Mouse (Mus musculus) heart, adult 2 months (tissue): ENCODE results near the gene Plk2. TPM values are rescaled to one million over a fixed set of nuclear protein-coding genes. Genes with fewer than 3 reads are reported as not detected.
A peak's percentile ranks its signal among the peaks of the same experiment; 100 is the strongest.

Experiments
- DNase-seq, 2 experiments: peaks; one replicate each; pipeline ENCODE4 v3.0.0; 2021
- H3K27ac ChIP-seq: fragments of 200-600 bp; 2 replicates; pipeline ENCODE4 v1.8.1; 2022
- H3K27me3 ChIP-seq: fragments of 200-500 bp; 2 replicates; pipeline ENCODE4 v1.6.1; 2012; ENCODE audit warnings: mild to moderate bottlenecking, low read length, inconsistent platforms, mixed read lengths; ENCODE audit not compliant: control insufficient read depth, insufficient read depth
- H3K36me3 ChIP-seq: fragments of 200-500 bp; 2 replicates; pipeline ENCODE4 v1.6.1; 2012; ENCODE audit warnings: low read length, inconsistent platforms; ENCODE audit not compliant: control insufficient read depth, insufficient read depth
- H3K4me1 ChIP-seq: fragments of 200-500 bp; 2 replicates; pipeline ENCODE4 v1.6.1; 2011; ENCODE audit warnings: low read length; ENCODE audit not compliant: control insufficient read depth, insufficient read depth
- H3K4me3 ChIP-seq: fragments of 200-600 bp; 2 replicates; pipeline ENCODE4 v1.8.1; 2022
- H3K79me2 ChIP-seq: fragments of 200-500 bp; replicated peaks from 2 replicates; pipeline ENCODE4 v1.6.1; 2012; ENCODE audit warnings: mild to moderate bottlenecking, inconsistent platforms, low read length, moderate library complexity, mixed read lengths; ENCODE audit not compliant: control insufficient read depth, insufficient read depth
- H3K9ac ChIP-seq: fragments of 200-500 bp; 2 replicates; pipeline ENCODE4 v1.6.1; 2012; ENCODE audit warnings: low read depth, mild to moderate bottlenecking, control low read depth, inconsistent platforms, low read length, mixed read lengths
- CTCF ChIP-seq: fragments of 200-600 bp; IDR thresholded peaks from 2 replicates; pipeline ENCODE4 v1.8.1; 2022; ENCODE audit warnings: antibody characterized with exemption, mild to moderate bottlenecking, moderate library complexity
- EP300 ChIP-seq: fragments of 200-500 bp; IDR thresholded peaks from 2 replicates; pipeline ENCODE4 v1.6.1; 2011; ENCODE audit warnings: low read depth, low read length, control low read depth; ENCODE audit not compliant: insufficient read depth
- POLR2A ChIP-seq: fragments of 200-500 bp; IDR thresholded peaks from 2 replicates; pipeline ENCODE4 v1.6.1; 2011; ENCODE audit warnings: mild to moderate bottlenecking, low read depth, low read length, control low read depth; ENCODE audit not compliant: insufficient read depth
- WGBS: fragments of 180-500 bp; shearing (Covaris S2); methylation state at CpG from one replicate; pipeline ENCODE4 v1.1.7; 2018; 5-methylcytosine and 5-hydroxymethylcytosine counted together
- intact Hi-C: fragments of 180-260 bp; cut with DNase I; formaldehyde crosslinking; loops from one replicate; pipeline ENCODE4 v1.15.1; 2025
- polyA plus RNA-seq: library from polyadenylated mRNA; depleted of rRNA; stranded (reverse); fragments of >200 nt; gene quantifications from 2 replicates; pipeline ENCODE4 v1.2.3, GENCODE M21; 2012
- total RNA-seq, 2 experiments: library from RNA; stranded (reverse); gene quantifications; 2 replicates each; pipeline ENCODE4 v1.2.3; 2021

The Plk2 gene
- total and polyA plus RNA-seq, 3 experiments: 11.0 to 23.8 (median 14.8) TPM

DNA sequence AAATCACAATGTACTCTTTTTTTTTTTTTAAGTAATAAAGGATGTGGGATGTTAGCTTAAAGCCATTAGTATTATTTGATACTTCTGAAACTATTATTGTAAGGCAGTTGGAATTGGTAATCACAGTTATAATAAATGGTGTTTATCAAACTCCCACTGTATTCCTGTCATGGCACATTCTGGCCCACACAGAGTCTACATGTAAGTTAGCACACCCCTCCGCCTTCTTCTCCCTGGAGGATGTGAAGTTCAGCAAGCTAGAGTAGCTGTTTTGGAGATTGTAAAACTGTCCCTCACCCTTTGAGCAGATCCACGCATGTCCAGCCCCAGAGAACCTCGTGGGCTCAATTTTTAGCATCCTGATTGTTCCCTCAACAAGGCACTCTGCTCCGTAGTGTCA lies 37.8 kb downstream of the Plk2 start:
- TF ChIP-seq POLR2A (no peak), CTCF (no peak), EP300 (no peak)
- no peaks in the 10 kb centered on the region for H3K36me3 ChIP-seq
- no peak overlapping the region for H3K9ac ChIP-seq
- 85% methylated on average over 4 of the region's 4 CpGs for WGBS
- H3K4me3 ChIP-seq: no peak overlapping the region
- no peaks in the 10 kb centered on the region; the same call in 1 of the 2 replicates for H3K4me1 ChIP-seq
- intact Hi-C loops: no loop called here
- no peak for DNase-seq
- no peak overlapping the region for H3K27ac ChIP-seq
- H3K27me3 ChIP-seq: no peaks in the 10 kb centered on the region
- H3K79me2 ChIP-seq: no peaks in the 10 kb centered on the region

DNA sequence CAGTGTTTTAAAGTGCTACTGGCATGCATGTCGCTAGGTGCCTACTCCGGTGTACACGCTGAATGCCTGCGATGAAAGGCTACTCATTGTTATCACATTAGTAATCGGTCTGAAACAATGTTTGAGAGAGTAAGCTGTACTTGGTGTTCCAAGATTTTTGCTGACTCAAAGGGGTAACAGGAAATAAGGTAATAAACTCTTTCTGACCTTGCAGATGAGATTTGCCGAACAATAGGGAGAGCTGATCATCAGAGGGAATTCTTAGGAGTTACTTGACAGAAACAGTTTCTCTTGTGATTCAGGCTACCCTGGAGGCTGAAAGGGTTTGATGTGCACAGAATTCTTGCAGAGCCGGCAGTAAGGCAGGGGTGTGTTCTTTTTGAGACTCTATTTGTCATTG lies 41.8 kb downstream of the Plk2 start:
- Histone ChIP-seq H3K4me3 (no peak overlapping the region), H3K27ac (no peak overlapping the region), H3K4me1 (no peaks in the 10 kb centered on the region; the same call in 1 of the 2 replicates), H3K9ac (no peak overlapping the region), H3K27me3 (no peaks in the 10 kb centered on the region), H3K79me2 (no peaks in the 10 kb centered on the region), H3K36me3 (no peaks in the 10 kb centered on the region)
- no peak for DNase-seq
- WGBS: 42% methylated on average over 7 of the region's 7 CpGs
- intact Hi-C loops: loop anchor here (5.0 kb wide), 1 partner anchor 34 kb away; no protein-coding TSS in a partner anchor
- no peak for TF ChIP-seq CTCF
- no peak for TF ChIP-seq POLR2A
- no peak for TF ChIP-seq EP300

DNA sequence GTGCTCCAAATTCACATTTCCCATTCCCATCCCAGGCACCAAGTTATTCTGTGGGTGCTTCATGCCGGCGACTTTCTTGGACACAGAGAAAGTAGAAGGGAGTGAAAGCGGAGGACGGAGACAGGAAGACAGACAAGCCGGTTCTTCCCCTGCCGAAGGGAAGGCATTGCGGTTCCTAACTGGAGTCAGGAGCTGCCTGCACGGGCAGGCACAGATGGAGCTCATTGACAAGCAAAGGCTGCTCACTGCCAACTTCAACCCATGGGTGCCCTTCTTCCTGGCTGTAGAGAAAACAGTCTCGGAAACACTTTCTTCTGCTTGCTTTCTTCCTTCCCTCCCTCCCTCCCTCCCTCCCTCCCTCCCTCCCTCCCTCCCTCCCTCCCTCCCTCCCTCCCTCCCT lies 43.8 kb downstream of the Plk2 start:
- no peaks in the 10 kb centered on the region for H3K79me2 ChIP-seq
- no peaks in the 10 kb centered on the region for H3K27me3 ChIP-seq
- no peaks in the 10 kb centered on the region for H3K36me3 ChIP-seq
- intact Hi-C loops: loop anchor here (5.0 kb wide), 1 partner anchor 36 kb away; no protein-coding TSS in a partner anchor
- no peak overlapping the region for H3K27ac ChIP-seq
- DNase-seq: no peak
- TF ChIP-seq CTCF (no peak), EP300 (no peak), POLR2A (no peak)
- 78% methylated on average over 9 of the region's 9 CpGs for WGBS
- H3K4me3 ChIP-seq: no peak overlapping the region
- no peaks in the 10 kb centered on the region; the same call in 1 of the 2 replicates for H3K4me1 ChIP-seq
- no peak overlapping the region for H3K9ac ChIP-seq

DNA sequence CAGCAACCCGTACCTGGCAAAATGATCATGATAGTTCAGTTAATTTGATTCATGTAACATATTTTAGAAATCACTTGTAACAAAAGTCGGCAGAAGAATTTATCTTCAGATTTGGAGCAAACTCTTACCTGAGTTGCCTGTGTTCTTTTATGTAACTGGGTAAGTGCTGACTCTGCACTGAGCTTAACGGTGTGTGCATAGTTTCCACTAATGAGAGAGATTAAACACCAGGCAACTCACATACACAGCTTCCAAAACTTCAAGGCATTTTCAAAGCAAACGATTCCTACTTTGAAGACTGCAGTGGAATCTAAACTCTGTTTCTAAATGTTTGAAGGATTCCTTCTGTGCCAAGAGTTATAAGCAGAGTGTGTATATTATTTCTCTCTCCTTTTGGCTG lies 49.5 kb downstream of the Plk2 start:
- peaks cover 7% of the 10 kb centered on the region for H3K36me3 ChIP-seq
- 57% methylated on average over 4 of the region's 4 CpGs for WGBS
- H3K9ac ChIP-seq: no peak overlapping the region
- H3K4me1 ChIP-seq: peaks cover 8% of the 10 kb centered on the region
- DNase-seq: no peak
- TF ChIP-seq CTCF (no peak), POLR2A (no peak), EP300 (no peak)
- H3K27ac ChIP-seq: no peak overlapping the region
- intact Hi-C loops: no loop called here
- no peak overlapping the region for H3K4me3 ChIP-seq
- no peaks in the 10 kb centered on the region for H3K27me3 ChIP-seq
- no peaks in the 10 kb centered on the region for H3K79me2 ChIP-seq

DNA sequence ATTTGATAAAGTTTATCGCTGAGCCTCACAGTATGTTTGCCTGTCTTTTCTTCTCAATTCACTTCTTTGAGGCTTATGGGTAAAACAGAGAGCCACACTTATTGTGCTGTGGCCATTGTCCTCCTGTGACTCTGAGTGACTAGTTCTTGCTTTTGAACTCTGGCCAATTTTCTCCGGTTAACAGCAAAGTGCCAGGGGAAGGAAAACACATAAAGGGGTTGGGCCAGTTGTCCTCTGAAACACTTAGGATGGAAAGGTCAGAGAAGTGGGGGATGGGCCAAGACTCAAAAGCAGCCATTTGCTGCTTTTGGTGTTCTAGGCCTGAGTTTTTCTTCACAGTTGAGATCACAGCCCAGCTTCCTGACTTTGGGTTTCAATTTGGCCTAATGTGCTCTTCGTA lies 50.0 kb downstream of the Plk2 start:
- H3K79me2 ChIP-seq: no peaks in the 10 kb centered on the region
- no peak for TF ChIP-seq CTCF
- TF ChIP-seq EP300: no peak
- TF ChIP-seq POLR2A: no peak
- no peak overlapping the region for H3K4me3 ChIP-seq
- no peak overlapping the region; the same call in 1 of the 2 replicates for H3K27ac ChIP-seq
- peaks cover 7% of the 10 kb centered on the region for H3K36me3 ChIP-seq
- intact Hi-C loops: no loop called here
- WGBS: 19% methylated on average over 3 of the region's 3 CpGs
- peaks cover 8% of the 10 kb centered on the region for H3K4me1 ChIP-seq
- no peaks in the 10 kb centered on the region for H3K27me3 ChIP-seq
- peak in 1 of 2 experiments; percentile 12 for DNase-seq
- no peak overlapping the region for H3K9ac ChIP-seq

DNA sequence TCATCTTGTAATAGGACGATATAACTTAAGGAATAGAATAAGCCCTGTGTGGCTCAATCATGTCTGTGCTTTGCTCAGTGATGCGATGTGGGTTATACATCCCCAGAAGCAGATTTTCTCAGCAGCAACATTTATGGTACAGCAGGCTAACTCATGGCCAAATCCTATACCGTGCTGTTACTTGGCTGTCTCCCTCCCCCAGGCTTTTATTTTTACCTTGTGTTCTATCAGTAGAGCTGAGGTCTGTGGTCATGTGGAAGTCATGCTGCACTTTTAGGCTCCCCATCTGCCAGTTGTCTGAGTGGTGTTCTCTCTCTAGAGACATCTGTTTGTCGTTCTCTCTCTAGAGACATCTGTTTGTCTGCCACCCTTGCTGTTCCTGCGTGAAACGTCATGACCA lies 51.6 kb downstream of the Plk2 start:
- no peak for TF ChIP-seq CTCF
- no peak for TF ChIP-seq POLR2A
- TF ChIP-seq EP300: no peak
- intact Hi-C loops: no loop called here
- Histone ChIP-seq H3K9ac (no peak overlapping the region), H3K36me3 (peaks cover 7% of the 10 kb centered on the region), H3K27me3 (no peaks in the 10 kb centered on the region), H3K4me3 (no peak overlapping the region), H3K4me1 (peaks cover 8% of the 10 kb centered on the region), H3K79me2 (no peaks in the 10 kb centered on the region), H3K27ac (no peak overlapping the region)
- DNase-seq: no peak
- WGBS: 77% methylated on average over 6 of the region's 6 CpGs
